Mouse (Mus musculus): ENCODE results near the gene Trafd1. TPM values are rescaled to one million over a fixed set of nuclear protein-coding genes. Genes with fewer than 3 reads are reported as not detected.
A peak's percentile ranks its signal among the peaks of the same experiment; 100 is the strongest.

Trafd1 gene
- polyA plus RNA-seq, 1 experiment from 2014 or later = 93.6 TPM

DNA sequence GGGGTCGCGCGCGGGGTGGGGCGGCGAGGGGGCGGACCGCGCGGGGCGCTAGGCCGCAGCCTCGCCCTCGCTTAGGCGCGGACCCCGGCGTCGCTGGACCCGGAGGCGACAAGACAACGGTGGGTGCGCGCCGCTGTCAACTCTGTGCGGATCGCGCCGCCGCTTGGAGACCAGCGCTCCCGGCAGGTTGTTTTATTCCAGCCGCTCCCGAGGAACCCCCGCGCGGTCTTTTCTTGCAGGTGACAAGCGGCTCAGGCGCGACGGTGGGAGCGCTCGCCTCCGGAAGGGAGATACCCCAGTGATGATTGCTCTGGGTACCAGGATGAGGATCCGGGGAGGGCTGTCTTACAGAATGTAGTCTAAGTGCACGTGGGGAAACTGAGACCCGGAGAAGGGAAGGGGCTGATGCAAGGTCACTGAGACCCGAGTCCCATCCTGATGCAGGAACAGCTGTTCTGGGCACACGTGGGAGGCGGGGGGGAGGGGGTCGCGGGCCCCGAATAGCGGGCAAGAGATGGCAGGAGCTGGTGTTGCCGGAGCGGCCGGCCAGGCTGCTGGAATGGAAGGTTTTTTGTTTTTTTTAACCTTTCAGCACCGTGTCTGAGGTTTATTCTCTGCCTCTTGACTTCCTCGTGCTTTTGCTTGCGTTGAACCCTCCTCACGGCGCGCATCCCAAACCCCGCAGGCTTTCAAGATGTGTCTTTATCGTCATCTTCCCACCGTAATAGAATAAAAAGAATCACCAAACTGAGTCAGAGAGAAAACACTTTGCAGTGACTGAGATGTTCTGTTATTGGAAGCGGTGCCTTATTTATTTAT is 12.9 kb upstream of the Trafd1 start:
- H3K36me3 ChIP-seq = peaks cover 13% of the 10 kb centered on the region
- peak overlapping the region; percentile 96 for H3K27ac ChIP-seq (replicated peaks)
- H3K27me3 ChIP-seq = no peaks in the 10 kb centered on the region
- peaks cover 17% of the 10 kb centered on the region for H3K4me1 ChIP-seq
- H3K9ac ChIP-seq = peak overlapping the region; percentile 88
- peak; percentile 55 for ATAC-seq (ENCODE audit: insufficient number of reproducible peaks, low FRiP score, low TSS enrichment, low read depth)
- H3K4me3 ChIP-seq (replicated peaks) = peak overlapping the region; percentile 98
- H3K9me3 ChIP-seq (replicated peaks) = no peaks in the 10 kb centered on the region
- peak overlapping the region; percentile 87 for H3K4me2 ChIP-seq (replicated peaks)
- under 1% methylated on average over 67 of the region's 67 CpGs for WGBS

DNA sequence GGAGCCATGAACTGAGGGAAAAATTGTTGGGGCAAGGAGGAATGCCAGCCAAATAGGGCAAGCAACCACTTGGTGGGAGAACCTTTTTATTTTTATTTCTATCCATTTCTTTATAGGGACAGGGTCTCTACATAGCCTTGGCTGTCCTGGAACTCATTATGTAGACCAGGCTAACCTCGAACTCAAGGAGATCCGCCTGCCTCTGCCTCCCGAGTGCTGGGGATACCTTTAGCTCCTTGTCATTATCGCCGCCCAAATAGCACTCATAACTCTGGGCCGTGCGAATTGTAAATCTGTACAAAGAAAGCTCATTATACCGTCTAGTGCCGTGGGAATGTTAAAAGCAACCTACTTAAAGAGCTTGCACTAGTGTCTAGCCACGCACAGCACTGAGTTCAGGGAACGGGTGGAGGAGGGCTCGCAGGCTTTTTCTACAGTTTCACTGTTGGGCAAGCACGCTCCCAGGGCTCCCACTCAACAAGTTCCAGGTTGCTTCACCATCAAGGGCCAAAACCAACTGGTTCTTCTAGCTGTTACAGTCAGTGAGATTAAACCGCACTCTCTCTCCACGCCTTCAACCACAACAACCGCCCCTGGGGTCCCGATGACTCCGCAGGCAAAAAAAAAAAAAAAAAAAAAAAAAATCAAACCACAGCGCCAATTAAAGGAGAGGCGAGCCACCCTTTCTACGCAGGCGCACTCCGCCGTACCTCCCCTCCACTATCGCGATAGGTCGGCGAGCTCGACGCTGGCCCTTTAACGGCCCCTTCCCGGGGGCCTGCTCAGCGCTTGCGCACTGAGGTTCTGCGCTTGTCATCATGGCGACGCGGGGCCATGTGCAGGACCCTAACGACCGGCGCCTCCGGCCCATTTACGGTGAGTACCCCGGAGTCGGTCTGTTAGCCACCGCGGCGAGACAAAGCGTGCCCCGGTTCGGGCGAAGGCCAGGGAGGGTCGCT is 12.0 kb upstream of the Trafd1 start, which contains the start of gene Naa25:
Gene Naa25, plus strand, starts transcription at position 750 of the 959 bp plus-strand sequence.
- ATAC-seq (ENCODE audit: insufficient number of reproducible peaks, low FRiP score, low TSS enrichment, low read depth) = peak; percentile 93
- peak within 1 kb of the TSS; percentile 96 for H3K27ac ChIP-seq (replicated peaks)
- peak within 1 kb of the TSS; percentile 88 for H3K9ac ChIP-seq
- no peaks in the 10 kb centered on the region for H3K9me3 ChIP-seq (replicated peaks)
- peak within 1 kb of the TSS; percentile 98 for H3K4me3 ChIP-seq (replicated peaks)
- H3K4me2 ChIP-seq (replicated peaks) = peak within 1 kb of the TSS; percentile 87
- peaks cover 13% of the 10 kb centered on the region for H3K36me3 ChIP-seq
- no peaks in the 10 kb centered on the region for H3K27me3 ChIP-seq
- 8% methylated on average over 53 of the region's 53 CpGs for WGBS
- peaks cover 17% of the 10 kb centered on the region for H3K4me1 ChIP-seq

GRCm38 (mm10) chr5:121395621-121396020 is 10.2 kb upstream of the Trafd1 start:
- no peak overlapping the region for H3K4me2 ChIP-seq (replicated peaks)
- H3K9ac ChIP-seq = no peak overlapping the region
- 75% methylated on average over 5 of the region's 5 CpGs for WGBS
- H3K27ac ChIP-seq (replicated peaks) = no peak overlapping the region
- H3K36me3 ChIP-seq = no peaks in the 10 kb centered on the region
- ATAC-seq (ENCODE audit: insufficient number of reproducible peaks, low FRiP score, low TSS enrichment, low read depth) = no peak
- no peaks in the 10 kb centered on the region for H3K9me3 ChIP-seq (replicated peaks)
- H3K4me1 ChIP-seq = peaks cover 17% of the 10 kb centered on the region
- H3K27me3 ChIP-seq = no peaks in the 10 kb centered on the region
- H3K4me3 ChIP-seq (replicated peaks) = no peak overlapping the region

- Histone ChIP-seq H3K9ac (no peak overlapping the region), H3K36me3 (no peaks in the 10 kb centered on the region), H3K4me1 (no peaks in the 10 kb centered on the region), H3K9me3 (replicated peaks) (no peaks in the 10 kb centered on the region), H3K27me3 (no peaks in the 10 kb centered on the region), H3K4me2 (replicated peaks) (no peak overlapping the region), H3K4me3 (replicated peaks) (no peak overlapping the region), H3K27ac (replicated peaks) (peak overlapping the region; percentile 74; the same call in 1 of the 2 replicates)
- WGBS = 71% methylated on average over 3 of the region's 3 CpGs
- ATAC-seq (ENCODE audit: insufficient number of reproducible peaks, low FRiP score, low TSS enrichment, low read depth) = no peak
Measured at GRCm38 (mm10) chr5:121393402-121393801, 8.0 kb upstream of the Trafd1 start.

- 0 out of 2 replicates have a peak overlapping the region, but pooled peaks have one; percentile 39 for H3K27ac ChIP-seq (replicated peaks)
- H3K4me1 ChIP-seq = no peaks in the 10 kb centered on the region
- no peaks in the 10 kb centered on the region for H3K27me3 ChIP-seq
- H3K36me3 ChIP-seq = no peaks in the 10 kb centered on the region
- no peak for ATAC-seq (ENCODE audit: insufficient number of reproducible peaks, low FRiP score, low TSS enrichment, low read depth)
- no peak overlapping the region for H3K4me3 ChIP-seq (replicated peaks)
- H3K9ac ChIP-seq = no peak overlapping the region
- H3K4me2 ChIP-seq (replicated peaks) = no peak overlapping the region
- 54% methylated on average over 16 of the region's 16 CpGs for WGBS
- H3K9me3 ChIP-seq (replicated peaks) = no peaks in the 10 kb centered on the region
Measured at GRCm38 (mm10) chr5:121392667-121393380, 7.4 kb upstream of the Trafd1 start.

DNA sequence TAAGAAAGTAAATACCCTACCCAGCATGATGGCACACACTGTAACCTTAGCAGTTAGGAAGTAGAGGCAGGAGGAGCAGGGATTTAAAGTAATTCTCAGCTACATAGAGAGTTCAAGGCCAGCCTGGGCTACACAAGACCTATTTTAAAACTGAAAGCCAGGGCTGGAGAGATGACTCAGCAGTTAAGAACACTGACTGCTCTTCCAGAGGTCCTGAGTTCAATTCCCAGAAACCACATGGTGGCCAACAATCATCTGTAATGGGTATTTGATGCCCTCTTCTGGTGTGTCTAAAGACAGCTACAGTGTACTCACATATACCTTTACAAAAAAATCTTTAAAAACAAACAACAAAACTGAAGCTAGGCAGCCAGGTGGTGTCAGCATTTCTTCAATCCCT is 4.3 kb upstream of the Trafd1 start:
- no peaks in the 10 kb centered on the region for H3K9me3 ChIP-seq (replicated peaks)
- ATAC-seq (ENCODE audit: insufficient number of reproducible peaks, low FRiP score, low TSS enrichment, low read depth) = no peak
- H3K4me2 ChIP-seq (replicated peaks) = no peak overlapping the region
- no peaks in the 10 kb centered on the region for H3K36me3 ChIP-seq
- peaks cover 17% of the 10 kb centered on the region for H3K4me1 ChIP-seq
- no peaks in the 10 kb centered on the region for H3K27me3 ChIP-seq
- H3K4me3 ChIP-seq (replicated peaks) = no peak overlapping the region
- H3K27ac ChIP-seq (replicated peaks) = no peak overlapping the region
- no peak overlapping the region for H3K9ac ChIP-seq

- ATAC-seq (ENCODE audit: insufficient number of reproducible peaks, low FRiP score, low TSS enrichment, low read depth) = no peak
- H3K27me3 ChIP-seq = no peaks in the 10 kb centered on the region
- H3K9ac ChIP-seq = no peak overlapping the region
- H3K4me2 ChIP-seq (replicated peaks) = no peak overlapping the region
- no peaks in the 10 kb centered on the region for H3K36me3 ChIP-seq
- 51% methylated on average over 7 of the region's 7 CpGs for WGBS
- no peak overlapping the region for H3K4me3 ChIP-seq (replicated peaks)
- H3K27ac ChIP-seq (replicated peaks) = no peak overlapping the region
- H3K9me3 ChIP-seq (replicated peaks) = no peaks in the 10 kb centered on the region
- H3K4me1 ChIP-seq = peaks cover 21% of the 10 kb centered on the region
Measured at GRCm38 (mm10) chr5:121389106-121389505, 3.7 kb upstream of the Trafd1 start.

DNA sequence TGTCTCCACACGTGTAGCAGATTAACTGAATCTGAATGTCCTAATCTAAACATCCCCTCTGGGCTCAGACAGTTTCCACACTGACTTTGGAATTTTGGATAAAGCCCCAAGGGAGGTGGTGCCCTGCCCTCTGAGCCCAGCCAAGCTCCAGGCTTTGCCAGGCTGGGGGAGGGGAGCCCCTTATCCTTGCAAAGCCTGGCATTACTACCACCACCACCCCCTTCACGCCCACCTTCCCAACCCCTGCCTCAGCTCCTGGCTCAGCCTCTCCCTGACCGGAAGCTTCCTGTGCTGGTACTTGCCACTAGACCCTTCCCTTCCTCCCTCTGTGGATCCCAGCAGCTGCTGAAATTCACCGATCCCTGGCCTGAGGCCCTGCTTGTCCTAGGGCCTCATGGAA is 1.7 kb upstream of the Trafd1 start:
- Histone ChIP-seq H3K4me1 (peaks cover 27% of the 10 kb centered on the region), H3K4me3 (replicated peaks) (no peak overlapping the region), H3K27ac (replicated peaks) (peak overlapping the region; percentile 85), H3K4me2 (replicated peaks) (no peak overlapping the region), H3K36me3 (0 out of 2 replicates have a peak, but pooled peaks cover 9% of the 10 kb centered on the region), H3K27me3 (no peaks in the 10 kb centered on the region), H3K9me3 (replicated peaks) (no peaks in the 10 kb centered on the region), H3K9ac (no peak overlapping the region)
- ATAC-seq (ENCODE audit: insufficient number of reproducible peaks, low FRiP score, low TSS enrichment, low read depth) = no peak
- WGBS = 19% methylated on average over 4 of the region's 4 CpGs

DNA sequence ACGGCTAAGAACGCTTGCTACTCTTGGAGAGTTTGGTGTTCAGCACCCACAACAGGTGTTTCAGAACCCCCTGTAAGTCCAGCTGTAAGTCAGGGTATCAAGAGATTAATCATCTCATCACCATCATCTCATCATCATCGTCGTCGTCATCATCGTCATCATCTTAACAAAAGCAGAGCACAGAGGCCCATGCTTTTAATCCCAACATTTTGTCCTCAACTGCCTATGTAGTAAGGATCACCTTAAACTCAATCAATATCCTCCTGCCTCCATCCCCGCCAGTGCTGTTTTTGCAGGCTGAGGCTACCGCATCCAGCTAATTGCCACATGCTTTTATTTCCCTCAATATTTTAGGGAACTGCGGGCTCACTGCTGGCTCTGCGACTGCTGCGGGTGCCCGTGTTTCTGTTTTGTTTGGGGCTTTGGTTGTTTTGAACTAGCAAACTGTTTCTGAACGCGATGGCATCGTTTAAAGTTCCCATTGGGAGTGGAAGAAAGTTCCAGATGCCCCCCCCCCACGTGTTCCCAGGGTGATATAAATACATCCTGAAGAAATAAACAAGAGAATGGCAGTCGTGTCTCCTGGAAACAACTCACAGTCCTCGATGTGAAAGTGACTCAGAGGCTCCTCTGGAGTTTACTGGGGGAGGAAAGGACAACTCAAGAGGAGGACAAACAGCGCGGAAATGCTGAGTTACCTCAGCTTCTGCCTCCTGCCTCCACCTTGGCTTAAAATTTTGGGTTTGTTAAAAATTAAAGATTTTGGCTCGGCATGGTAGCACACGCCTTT is 883 bp upstream of the Trafd1 start:
- WGBS = 27% methylated on average over 22 of the region's 22 CpGs
- Histone ChIP-seq H3K4me3 (replicated peaks) (peak overlapping the region; percentile 74), H3K4me1 (peaks cover 27% of the 10 kb centered on the region), H3K4me2 (replicated peaks) (peak overlapping the region; percentile 69), H3K36me3 (peaks cover 16% of the 10 kb centered on the region; the same call in 1 of the 2 replicates), H3K9ac (no peak overlapping the region), H3K27ac (replicated peaks) (peak overlapping the region; percentile 85), H3K27me3 (no peaks in the 10 kb centered on the region), H3K9me3 (replicated peaks) (no peaks in the 10 kb centered on the region)
- no peak for ATAC-seq (ENCODE audit: insufficient number of reproducible peaks, low FRiP score, low TSS enrichment, low read depth)

DNA sequence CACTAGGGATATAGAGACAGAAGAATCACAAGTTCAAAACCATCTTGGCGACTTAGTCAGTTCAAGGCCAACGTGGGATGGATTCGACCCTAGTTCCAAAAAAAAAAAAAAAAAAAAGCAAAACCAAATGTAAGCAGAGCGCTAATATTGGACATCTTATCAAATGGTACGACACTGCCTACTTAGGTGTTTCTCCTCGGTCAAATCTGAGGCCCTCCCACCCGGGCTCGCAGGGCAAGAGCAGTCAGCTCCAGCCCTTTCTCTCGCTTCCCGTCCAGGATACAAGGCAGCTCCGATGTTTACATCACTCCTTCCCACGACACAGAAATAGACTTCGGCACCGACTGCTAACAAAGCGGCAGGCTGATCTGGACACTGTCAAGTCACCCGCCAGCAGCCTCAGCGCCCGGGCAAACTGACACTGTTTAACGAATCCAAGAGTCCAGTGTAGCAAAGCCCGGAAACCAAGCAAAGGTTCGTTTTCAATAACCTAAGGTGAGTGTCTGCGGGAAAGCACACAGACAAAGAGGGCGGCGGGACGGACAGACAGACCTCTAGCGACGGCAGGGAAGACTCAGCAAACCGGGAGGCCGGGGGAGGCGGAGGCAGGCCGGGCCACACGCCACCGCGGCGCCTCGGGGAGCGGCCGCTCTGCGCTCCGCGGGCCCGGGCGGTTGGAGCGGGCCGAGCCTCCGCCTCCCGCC is 523 bp downstream of the Trafd1 start:
- 1% methylated on average over 45 of the region's 47 CpGs for WGBS
- H3K9ac ChIP-seq = peak overlapping the region; percentile 49
- H3K4me2 ChIP-seq (replicated peaks) = peak overlapping the region; percentile 69
- H3K27me3 ChIP-seq = no peaks in the 10 kb centered on the region
- H3K27ac ChIP-seq (replicated peaks) = peak overlapping the region; percentile 85
- H3K36me3 ChIP-seq = peaks cover 29% of the 10 kb centered on the region
- H3K4me3 ChIP-seq (replicated peaks) = peak overlapping the region; percentile 74
- peaks cover 27% of the 10 kb centered on the region for H3K4me1 ChIP-seq
- ATAC-seq (ENCODE audit: insufficient number of reproducible peaks, low FRiP score, low TSS enrichment, low read depth) = peak; percentile 69
- H3K9me3 ChIP-seq (replicated peaks) = 0 out of 2 replicates have a peak, but pooled peaks cover 5% of the 10 kb centered on the region
